Mouse (Mus musculus): ENCODE results near the gene Rwdd4a.

- TF ChIP-seq CTCF (IDR thresholded peaks at IDR 0.05; ENCODE audit: low read depth) (no peak), EP300 (IDR thresholded peaks at IDR 0.05; ENCODE audit: low read depth) (no peak)
These were observed 55.2 kb downstream of the Rwdd4a start for GRCm38 (mm10) chr8:47588616-47589015.
